Mouse (Mus musculus): ENCODE results near the gene Mcf2l.

DNA sequence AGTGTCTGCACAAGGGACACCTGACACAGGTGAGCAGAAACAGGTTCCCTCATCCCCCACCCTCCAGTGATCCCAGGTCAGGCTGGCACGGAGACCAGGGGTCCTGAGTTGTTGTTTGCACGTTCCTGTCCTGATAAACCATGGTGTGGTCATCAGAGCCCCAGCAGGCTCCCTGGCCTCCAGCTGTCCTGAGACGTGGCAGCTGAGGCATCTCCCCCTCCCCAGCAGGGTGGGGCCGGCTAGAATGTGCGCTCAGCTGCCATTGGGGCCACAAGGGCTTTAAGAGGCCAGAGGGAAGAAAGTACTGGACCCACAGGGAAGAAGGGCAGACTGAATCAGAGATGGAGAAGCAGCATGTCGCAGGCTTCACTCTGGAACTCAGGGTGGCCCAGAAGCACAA is 79.1 kb downstream of the Mcf2l start:
- TF ChIP-seq CTCF (IDR thresholded peaks at IDR 0.05; ENCODE audit: low read depth, low read length) (no peak), POLR2A (IDR thresholded peaks at IDR 0.05; ENCODE audit: borderline replicate concordance, low read depth, low read length) (no peak)
